Mouse (Mus musculus) urinary bladder, postnatal 14 days (tissue): ENCODE measurements at regions not wholly inside any gene's neighbourhood (a gene's known extent, or its start where the extent isn't known, plus 50 kb on each side); places are given as distances from the start of the nearest gene placed in this dataset.
"Not testable (repeated sequence)": the region's sequence is repeated elsewhere in the genome, so short reads cannot be mapped to it uniquely, and the experiment has no call there.

Experiments
- DNase-seq: peaks from one replicate; pipeline ENCODE4 v3.0.0; 2021; ENCODE audit warnings: low spot score

DNA sequence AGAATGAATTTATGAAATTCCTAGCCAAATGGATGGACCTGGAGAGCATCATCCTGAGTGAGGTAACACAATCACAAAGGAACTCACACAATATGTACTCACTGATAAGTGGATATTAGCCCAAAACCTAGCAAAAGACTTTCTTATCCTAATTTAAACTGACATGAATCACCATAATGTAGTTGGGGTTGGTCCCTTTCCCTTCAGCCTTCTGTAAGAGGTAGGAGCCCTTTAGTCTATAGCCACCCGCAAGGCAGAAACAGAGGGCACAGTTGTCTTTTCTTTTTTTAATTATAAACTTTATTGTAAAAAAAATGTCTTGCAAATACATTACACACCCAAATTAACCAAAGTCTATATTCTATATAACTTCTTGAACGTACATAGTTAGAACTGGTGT is 81.3 kb downstream of the Ogfrl1 start:
- not testable (repeated sequence) for DNase-seq

DNA sequence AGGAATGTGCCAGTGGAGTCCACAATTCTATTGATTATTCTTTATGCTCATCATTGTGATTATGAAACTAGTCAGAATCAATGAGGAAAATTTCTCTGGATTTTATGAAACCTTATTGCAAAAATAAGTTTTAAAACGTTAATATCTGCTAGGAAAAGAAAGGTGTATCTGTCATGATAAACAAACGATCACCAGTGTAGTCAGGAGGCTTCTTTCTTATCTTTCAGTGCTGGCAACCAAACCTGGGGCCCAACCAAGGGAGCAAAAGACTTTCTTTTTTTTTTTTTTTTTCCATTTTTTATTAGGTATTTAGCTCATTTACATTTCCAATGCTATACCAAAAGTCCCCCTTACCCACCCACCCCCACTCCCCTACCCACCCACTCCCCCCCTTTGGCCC is 82.7 kb downstream of the Ogfrl1 start:
- DNase-seq: not testable (repeated sequence)

DNA sequence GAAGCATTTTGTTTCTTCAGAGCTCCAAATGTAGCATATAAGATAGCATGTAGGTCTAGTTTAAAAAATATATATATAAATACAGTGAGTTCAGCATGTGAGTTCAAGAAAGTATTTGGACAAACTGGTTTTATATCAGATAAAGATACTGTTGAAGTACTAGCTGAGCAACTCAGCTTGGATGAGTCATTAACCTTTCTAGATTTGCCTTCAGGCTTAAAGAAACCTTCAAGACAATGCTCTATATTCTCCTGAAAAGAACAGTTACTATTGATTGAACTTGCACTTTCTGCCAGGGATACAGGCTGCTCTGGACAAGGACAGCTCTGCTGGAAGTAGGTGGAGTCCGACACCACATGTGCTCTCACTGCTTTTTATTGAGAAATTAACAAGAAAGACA is 104.9 kb downstream of the Ogfrl1 start:
- no peak for DNase-seq

DNA sequence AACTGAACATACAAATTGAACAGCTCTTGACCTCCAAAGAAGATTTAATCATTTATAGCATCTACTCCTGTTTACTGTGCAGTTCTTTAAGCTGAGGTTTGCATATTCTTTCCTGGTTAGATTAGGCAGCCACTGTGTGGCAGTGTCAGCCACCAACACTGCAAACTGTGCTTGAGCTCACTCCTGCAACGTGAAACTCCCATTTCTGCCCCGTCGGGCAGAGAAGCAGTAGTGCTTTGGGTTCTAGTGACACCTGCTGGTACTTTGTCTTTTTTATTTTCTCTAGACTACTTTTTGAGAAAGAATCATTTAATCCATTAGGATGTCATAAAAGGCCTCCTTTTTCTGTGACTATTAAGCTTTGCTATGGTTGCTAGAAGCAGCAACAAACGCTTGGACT is 110.8 kb downstream of the Ogfrl1 start:
- DNase-seq: peak; percentile 58

DNA sequence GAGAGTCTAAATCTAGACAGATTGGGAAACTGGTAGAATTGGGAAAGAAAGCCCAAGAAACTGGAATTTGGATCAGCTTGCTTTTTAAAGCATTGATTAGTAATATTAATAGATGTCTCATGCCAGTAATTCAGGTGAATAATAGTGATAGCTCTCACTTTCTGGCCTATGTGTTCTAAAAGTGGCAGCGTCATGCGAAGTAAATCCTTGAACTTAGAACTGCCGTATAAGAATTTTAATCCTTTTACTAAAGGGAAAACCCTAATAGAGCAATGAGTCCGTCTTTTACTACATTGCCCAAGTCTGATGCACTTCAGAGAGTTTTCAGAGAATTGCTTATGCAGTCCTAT is 114.7 kb downstream of the Ogfrl1 start:
- DNase-seq: no peak

DNA sequence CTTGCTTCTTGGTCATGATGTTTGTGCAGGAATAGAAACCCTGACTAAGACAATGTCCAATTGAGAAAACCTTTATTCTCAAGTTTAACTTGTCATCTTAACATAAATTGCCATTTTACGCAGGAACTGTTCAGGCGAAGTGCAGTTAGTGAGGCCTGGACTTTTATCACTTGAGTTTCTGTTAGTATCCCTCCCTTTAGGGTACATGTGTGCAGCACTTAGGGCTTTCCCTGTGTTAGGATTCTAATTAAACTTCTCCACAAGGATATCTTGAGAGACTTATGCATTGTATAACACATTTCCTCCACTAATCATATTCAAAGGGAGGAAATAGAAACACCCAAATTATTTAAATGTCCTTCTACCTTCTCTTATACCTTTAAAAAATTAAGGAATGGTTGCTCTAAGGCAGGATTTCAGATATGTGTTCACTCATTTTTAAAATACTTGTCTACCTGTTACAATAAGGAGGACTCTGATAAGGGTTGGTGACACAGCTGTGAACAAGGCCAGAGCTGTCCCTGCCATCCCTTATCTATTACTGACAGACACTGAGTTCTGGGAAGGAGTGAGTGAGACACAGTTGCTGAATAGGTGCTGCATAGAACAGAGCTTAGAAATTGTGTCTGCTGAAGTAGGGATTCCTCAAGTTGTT is 115.2 kb downstream of the Ogfrl1 start:
- no peak for DNase-seq

DNA sequence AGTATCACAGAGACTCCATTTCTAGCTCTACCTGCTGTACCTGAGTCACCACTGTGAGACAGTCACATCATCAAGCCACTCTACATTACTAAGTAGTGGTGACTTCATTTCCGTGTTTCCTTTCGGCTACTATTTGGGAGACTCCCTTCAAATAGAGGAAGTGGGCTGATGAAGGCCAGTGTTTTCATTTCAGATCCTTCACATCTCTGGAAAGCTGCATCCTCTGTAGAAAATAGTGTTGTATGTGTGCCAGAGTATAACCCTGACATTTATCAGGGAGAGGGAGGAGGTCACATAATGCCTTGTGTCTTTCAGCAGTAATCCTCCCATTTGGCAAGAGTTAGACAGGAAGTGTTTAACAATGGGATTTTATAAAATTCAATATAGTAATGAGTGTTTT is 117.7 kb downstream of the Ogfrl1 start:
- no peak for DNase-seq

DNA sequence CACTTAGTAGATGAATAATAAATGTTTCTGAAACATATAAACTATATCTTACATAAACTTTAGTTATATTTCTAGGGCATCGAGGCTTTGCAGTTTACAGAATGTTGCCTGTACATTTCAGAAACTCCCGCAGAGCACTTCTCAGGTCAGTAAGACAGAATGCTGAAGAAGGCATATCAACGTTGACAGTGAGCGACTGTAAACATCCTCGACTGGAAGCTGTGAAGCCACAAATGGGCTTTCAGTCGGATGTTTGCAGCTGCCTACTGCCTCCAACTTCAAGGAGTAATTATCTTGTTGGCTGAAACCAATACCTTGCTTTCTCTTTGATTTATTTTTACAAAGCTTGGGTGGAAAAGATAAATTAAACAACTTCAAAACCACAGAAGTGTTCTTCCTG is 125.5 kb downstream of the Ogfrl1 start:
- DNase-seq: no peak

DNA sequence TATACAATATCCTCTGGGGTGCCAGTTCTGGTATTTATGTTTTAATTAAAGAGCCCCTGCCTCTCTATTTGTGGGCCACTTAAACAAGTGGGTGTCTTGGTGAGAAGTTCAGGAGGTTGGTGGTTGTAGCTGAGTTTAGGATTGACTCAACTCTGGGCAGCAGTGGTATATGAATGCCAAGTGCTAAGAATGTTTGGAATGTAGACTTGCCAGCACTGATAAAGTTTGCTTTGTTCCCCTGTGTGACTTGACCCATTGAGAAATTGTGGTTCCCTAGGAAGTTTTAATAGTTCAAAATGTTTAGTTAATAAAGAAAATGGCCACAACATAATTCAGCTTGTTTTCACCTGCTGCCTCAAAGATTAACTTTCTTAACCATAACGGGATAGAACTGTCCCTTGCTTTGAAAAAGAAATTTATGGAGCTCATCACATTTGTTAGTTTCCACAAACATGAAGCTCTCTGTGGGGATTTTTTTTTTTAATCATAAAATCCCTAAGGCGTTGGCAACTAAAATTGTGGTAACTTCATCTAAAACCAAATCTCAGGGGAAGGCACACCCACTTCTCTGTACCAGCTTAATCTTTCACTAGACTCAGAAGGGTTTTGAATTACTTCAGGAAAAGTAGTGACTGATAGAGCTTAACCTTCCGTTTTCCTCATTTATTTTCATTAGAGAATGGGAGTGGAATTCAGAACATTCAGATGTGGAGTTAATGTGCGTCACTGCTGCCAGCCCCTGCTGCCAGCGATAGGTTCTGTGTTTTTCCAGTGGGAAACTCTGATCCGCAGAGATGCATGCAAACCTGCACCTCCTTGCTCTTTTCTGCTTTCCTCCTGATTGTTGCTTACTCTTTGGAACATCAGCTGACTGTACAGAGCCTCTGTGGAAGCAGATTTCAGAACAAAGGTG is 126.4 kb downstream of the Ogfrl1 start:
- no peak for DNase-seq

DNA sequence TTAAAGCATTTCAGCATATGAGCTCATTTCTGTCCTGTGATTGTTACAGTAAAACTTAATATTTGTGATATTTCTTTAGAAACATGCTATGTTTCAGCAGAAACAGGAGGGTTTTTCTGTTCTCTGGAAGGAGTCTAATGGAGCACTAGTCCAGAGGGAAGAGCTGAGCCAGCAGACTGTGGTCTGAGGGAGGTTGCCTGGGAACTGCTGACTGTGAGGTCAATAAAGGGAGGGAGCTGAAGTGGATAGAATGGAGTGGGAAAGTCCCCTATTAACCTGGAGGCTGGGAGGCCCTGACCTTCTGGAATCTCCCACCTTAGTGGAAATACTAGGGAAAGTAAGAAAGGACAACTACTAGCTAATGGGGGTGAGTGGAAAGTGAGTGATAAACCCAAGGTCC is 129.5 kb downstream of the Ogfrl1 start:
- no peak for DNase-seq

DNA sequence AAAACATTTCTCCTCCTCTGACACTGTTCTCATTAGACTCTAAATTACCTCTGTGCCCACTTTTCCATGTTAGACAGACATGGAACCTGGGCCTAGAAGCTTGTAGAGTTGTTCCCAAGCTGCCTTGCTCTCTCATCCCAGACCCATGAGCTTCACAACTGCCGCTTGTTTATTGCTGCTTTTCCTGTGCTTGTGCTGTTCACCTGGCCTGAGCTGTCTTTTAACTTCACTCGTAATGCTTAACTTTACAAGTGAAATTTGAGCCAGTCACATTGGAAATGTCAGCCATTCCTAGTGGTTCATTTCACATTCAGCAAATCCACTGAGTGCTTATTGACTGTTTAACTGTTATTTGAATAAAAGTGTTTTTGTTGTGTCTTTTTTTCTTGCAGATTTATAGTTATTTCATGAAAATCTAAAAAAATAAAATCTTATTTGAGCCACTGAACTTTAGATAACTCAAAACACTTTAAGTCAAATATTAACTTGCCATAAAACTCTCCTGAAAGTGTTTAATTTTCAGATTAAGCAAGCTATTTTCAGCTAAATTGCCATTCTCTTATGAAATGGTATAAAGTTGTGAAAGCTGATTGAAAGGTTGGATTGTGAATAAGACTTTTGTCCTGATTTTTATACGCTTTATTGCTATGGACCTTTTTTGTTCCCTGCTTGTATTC is 131.9 kb downstream of the Ogfrl1 start:
- DNase-seq: no peak

DNA sequence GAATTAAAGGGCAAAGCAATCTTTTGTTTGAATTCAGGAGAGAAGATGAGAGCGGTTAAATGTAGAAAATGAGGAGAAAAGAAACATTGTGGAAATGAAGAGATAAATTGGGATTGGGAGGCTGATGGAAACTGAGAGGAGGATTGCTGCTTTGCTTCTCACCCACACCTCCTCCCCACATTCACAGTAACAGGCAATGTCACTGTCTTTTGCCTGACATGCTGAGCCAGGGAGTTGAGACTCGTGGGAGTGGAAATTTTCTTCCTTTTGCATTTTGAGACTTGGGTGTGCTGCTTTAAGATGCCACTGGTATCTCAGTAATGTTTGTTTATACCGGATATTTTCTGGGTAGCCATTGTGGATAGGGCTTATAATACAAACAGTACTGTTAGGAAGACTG is 133.3 kb downstream of the Ogfrl1 start:
- no peak for DNase-seq

DNA sequence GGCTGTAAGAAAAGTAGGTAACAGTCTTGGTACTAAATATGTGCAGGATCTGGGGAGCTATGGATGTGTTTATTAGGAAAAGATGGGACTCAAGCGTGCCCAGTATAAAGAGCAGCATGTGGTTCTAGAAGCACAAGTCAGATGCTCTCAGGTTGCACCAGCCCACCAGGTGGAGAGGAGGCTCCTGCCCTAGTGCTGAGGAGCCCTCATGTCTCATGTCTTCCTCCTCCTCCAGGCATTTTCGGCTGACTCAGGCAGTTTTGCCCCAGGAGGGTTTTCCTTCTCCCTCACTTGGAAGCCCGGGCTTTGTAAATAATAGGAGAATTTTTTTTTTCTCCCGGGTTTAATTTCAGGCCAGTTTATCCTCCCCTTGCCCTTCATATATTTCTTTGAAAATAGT is 133.8 kb downstream of the Ogfrl1 start:
- DNase-seq: no peak

DNA sequence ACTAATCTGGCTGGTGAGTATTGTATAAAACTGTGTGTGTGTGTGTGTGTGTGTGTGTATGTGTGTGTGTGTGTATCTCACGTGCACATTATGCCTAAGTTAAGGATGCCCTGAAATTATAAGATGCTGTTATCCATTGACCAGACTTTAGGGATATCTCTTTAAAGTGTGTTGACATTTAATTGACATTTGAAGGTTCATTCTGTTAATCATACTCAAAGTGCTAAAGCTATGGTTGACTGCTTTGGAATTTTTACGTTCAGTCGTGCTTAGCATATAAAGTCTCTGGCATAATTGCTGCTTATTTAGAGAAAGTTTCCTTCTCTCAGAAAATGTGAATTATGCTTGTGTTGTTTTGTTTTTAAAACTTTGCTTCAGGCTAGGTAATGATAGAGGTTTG is 135.9 kb downstream of the Ogfrl1 start:
- no peak for DNase-seq

DNA sequence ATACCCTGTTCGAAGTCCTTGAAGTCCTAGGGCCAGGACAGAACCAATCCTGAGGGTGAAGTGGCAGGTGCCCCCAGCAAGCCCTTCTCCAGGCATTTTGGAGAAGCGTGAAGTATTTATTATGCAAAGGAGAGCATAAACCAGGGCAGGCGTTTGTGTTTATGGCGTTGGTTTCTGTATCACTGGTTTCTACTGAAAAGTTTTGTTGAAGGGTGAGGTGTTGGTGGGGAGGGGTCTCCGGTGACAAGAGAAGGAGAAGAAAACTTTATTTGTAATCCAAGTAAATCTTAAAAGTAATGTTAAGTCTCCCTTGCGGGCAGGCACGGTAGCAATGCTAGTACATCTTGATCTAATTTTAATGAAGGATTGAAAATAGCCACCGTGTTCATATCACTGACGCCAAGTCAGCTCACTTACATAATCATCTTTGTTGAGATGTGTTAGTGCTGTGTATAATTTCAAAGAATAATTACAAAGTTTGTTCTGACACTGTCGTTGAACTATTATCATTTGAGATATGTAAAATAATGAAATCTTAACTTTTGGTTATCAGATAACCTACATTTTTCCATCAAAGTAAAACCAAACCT is 140.2 kb downstream of the Ogfrl1 start:
- DNase-seq: no peak

DNA sequence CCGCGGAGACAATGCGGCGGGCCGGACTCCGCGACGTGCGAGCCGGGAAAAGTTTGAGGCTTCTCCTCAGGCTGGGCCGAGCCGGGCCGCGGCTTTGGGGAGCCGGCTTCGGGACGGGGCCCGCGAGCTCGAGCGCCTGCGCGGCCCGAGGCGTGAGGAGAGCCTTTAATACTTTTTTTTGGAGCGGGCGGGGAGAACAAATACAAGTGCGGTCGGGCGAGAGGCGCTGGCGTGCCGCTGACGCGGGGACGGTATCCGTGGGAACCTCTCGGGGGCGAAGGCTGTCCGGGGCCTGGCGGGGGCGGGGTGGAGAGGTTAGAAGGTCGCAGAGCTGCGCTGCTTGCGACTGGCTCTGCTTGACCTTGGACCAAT is 141.0 kb downstream of the Ogfrl1 start:
- peak; percentile 71 for DNase-seq

DNA sequence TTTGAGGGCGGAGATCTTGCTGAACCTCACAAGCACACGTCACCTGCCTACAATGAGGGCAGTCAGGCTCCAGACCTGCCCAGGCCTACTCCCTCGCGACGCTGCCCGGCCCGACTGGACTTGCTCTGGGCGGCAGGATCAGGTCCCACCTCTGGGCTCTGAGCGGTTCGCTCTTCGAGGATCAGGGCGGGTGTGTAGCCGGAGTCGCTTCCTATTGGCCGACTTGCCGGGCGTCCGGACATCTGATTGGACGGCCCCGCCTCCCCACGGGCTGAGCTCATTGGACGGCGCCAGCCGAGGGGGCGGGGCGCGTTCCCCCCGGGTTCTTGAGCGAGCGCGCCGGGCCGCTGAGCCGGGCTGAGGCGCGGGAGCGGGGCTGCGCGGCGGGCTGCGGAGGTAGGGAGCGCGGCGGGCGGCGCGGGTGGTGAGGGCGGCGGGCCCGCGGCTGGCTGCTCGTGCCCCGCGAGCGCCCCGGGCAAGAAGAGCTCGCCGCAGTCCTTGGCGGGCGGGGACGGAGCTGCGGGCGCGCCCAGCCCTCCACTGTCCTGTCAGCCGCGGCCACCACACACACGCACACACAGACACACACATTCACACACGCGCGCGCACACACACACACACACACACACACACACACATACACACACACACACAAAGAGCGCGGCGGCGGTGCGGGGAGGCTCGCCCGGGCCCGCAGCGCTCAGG is 141.5 kb downstream of the Ogfrl1 start:
- DNase-seq: peak; percentile 97

DNA sequence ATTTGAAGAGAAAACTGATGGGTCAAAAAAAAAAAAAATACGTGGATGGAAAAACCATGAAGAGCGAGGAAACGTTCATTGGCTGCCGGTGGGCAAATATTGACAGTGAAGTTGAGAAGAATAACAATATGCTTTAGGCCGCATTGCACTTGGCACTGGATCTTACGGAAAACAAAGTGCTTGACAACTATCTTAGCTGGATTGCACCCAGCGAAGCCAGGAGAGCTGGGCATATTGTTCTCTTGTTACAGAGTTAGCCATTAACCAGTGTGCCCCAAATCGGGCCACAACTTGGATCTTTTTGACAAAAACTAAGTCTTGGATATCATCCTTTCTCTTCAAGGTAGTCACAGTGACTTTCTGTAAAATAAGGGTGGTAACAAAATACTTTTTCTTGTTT is 143.3 kb downstream of the Ogfrl1 start:
- DNase-seq: no peak

DNA sequence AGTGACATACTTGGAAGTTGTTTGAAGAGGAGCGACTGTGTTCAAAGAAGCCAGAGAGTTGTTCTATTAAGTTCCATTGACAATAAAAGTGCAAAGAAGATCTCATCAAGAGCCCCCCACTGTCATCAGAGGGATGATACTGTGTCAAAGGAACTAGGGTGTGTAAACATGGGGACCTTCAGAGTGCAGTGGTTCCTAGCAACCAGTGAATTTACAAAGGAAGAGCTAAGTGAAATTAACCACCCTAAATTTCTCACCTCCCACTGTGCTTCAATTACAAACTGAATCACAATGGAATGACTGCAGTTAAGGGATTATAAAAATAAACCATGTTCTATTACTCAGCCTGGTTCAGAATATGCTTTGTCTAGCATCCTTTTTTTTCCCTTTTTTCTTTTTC is 129.5 kb upstream of the 4933415F23Rik start:
- no peak for DNase-seq

DNA sequence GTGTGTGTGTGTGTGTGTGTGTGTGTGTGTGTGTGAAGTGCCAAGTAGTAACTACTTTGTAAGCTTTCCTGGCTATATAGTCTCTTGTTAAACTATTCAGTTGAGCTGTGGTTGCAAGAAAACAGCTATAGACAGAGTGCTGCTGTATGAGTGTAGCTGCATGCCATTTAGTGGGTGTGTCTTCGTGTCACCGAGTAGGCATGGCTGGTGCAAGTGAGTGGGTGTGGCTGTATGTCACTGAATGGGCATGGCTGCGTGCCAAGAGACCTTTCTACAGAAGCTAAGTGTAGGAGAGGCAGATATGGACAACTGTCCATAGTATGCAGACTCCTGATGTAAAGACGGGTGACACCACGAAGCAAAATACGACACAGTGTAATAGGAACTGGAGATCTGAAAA is 126.4 kb upstream of the 4933415F23Rik start:
- DNase-seq: peak; percentile 26

DNA sequence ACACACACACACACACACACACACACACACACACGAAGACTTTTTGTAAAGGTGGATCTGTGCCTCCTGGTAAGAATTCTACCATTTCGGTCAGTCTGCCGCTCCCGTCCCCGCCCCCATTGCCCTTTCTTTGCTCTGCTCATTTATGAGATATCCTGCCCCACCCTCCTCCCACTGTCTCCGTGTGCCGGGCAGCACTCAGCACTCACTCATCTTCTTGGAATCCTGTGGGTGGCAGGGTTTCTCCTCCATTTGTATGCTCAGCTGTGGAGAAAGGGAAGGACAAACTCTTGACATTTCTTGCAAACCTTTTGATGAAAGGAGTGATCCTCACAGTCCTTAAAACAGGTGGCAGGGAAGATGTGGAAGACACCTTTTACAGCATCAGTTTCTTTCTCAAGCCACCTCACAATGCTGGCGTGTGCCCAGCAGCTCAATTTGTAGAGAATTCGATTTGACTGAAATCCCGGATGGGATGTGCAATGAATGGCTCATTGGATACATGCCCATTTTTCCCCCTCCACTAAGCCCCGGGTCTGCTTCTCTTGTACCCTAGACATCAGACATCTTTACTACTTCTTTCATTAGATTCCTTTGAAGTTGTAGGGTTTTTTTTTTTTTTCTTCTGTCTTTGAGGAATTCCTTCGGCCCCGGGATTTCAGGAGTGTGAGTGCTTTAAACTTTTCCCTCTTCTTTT is 112.6 kb upstream of the 4933415F23Rik start:
- peak; percentile 30 for DNase-seq

DNA sequence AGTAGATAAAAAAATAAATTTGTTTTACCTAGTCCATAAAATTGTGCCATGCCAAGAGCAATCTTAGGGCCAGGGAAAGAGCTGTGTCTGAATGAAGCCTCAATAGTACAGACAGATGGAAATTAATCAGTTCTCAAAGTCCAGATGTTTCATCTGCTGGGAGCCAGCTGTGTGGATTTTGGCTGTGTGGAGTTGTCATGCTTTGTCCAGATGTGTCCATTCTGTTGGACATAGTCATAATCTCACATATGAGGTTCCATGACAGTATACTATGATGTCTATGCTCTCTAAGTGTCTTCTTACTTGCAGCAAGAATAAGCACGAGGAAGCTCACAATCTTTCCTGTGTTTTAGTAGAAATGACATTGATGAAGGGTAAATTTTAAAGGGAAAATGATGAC is 105.8 kb upstream of the 4933415F23Rik start:
- no peak for DNase-seq
